Mouse (Mus musculus): ENCODE results near the gene Cyp46a1.

- TF ChIP-seq CTCF (IDR thresholded peaks at IDR 0.05; ENCODE audit: borderline replicate concordance, insufficient read depth, low read length): no peak
- TF ChIP-seq POLR2A (IDR thresholded peaks at IDR 0.05; ENCODE audit: low read depth, low read length): no peak
Measured at GRCm38 (mm10) chr12:108355271-108355670, 21.1 kb downstream of the Cyp46a1 start.

Data from embryonic fibroblast, embryonic 13.5 days (primary cell).